Mouse (Mus musculus) bone marrow macrophage, adult 2 months (primary cell): ENCODE measurements around the gene Csde1.

Experiments
- CTCF ChIP-seq: IDR thresholded peaks from 2 replicates; pipeline ENCODE4 v1.5.1; 2012; ENCODE audit warnings: low read depth, mild to moderate bottlenecking, low read length, moderate library complexity
- POLR2A ChIP-seq: IDR thresholded peaks from 2 replicates; pipeline ENCODE4 v1.6.1; 2012; ENCODE audit warnings: mild to moderate bottlenecking, low read depth, low read length, borderline replicate concordance

GRCm38 (mm10) chr3:103100735-103101134 lies 80.5 kb downstream of the Csde1 start:
- TF ChIP-seq CTCF (no peak), POLR2A (no peak)
